Mouse (Mus musculus) embryo, embryonic 11 days (tissue): ENCODE data around the gene Svbp.

Source experiments
- DNase-seq: peaks from one replicate; pipeline ENCODE4 v3.0.0-alpha.2; 2015

Svbp gene

DNA sequence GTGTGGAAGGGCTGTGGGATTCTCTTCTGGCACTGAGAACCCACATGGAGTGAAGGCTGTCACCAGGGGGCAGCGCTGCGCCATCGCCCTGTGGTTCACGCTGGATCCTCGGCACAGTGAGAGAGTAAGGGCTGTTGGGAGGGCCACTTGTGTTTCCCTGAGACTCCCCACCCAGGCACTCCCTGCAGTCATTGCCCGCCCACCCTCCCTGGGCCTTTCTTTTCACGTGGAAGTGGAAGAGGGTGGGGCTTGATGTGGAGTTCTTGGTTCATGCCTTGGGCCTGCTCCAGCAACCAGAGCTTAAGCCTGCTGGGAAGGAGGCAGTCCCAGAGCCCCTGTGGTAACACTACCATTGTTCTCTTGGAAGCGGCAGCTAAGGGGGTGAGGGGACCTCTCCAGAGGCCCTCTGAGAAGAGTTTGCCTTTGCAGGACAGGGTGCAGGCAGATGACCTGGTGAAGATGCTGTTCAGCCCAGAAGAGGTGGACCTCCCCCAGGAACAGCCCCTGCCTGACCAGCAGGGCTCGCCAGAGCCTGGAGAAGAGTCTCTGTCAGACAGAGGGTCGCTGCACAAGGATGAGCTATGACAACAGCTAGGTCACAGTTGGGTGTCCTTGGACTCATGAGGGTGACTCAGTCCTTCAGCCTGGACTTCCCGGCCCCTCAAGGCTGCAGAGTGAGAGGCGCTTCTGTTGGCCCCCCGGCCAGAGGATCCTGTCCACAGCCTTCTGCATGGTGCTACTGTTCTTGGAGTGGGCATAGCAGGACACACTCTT, 52.5 kb downstream of the Svbp start:
- peak; percentile 74 for DNase-seq

DNA sequence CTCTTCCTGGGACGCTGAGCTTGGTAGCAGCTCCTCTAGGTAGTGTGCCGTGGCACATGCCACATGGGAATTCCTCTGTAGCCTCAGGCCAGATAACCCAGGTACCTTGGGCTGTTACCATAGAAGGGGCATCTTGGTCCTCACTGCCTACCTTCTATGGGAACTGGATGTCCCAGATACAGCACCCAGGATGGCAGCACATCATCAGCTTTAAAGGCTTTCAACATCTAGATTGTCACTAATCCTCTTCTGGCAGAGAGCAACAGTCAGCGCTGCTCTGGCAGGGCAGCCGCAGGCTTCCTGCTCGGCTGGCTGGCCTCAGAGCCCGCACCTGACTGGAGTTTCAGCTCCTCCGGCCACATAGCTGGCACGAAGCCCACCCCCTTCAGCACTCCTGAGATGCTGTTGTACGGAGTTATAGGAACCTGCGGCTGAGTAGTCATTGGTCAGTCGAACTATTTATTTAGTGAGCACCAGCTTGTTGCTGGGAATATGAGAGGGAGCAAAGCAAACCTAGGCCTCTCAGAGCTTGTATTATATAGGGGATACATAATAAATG, 53.4 kb downstream of the Svbp start:
- no peak for DNase-seq
